Mouse (Mus musculus) stomach, embryonic 16.5 days (tissue): ENCODE measurements around the gene Ryr1. TPM values are rescaled to one million over a fixed set of nuclear protein-coding genes. Genes with fewer than 3 reads are reported as not detected.
A peak's percentile ranks its signal among the peaks of the same experiment; 100 is the strongest.

ENCODE experiments used
- microRNA counts: library from miRNA; unstranded; fragments of <30 nt; microRNA quantifications from one replicate; lab custom pipeline; 2016
- microRNA-seq: library from miRNA; unstranded; fragments of <30 nt; microRNA quantifications from one replicate; pipeline ENCODE4, GENCODE M21; 2016
- polyA plus RNA-seq: library from polyadenylated mRNA; unstranded; fragments of >200 nt; fragmentation: Nextera tagmentation; extraction: Ambion mirVana; gene quantifications from 2 replicates; pipeline ENCODE4 v1.2.1, GENCODE M21; 2015

Gene Ryr1
- polyA plus RNA-seq, 1 experiment from 2014 or later: 2.6 TPM

MicroRNA genes within 50 kb of the gene (microRNA counts, 519-probe panel; counts per million panel counts)
- 1,950 counts per million, percentile 38 among the panel's probes with 10 or more counts for microRNA mmu-miR-1963 (lab: Ali Mortazavi, UCI)

Small RNA genes within 50 kb of the gene (microRNA-seq; reads per million reads assigned to microRNA genes)
- not detected for gene Gm44408
- not detected for gene Mir1963

Other genes with a start within 250 kb of the Ryr1 start
- gene Capn12, start 243.8 kb downstream of the Ryr1 start, polyA plus RNA-seq: 0.56 and 0.59 TPM in 2 replicates
- 413 and 449 TPM in 2 replicates for gene Actn4, start 162.8 kb downstream of the Ryr1 start, polyA plus RNA-seq
- gene Eif3k, start 143.3 kb downstream of the Ryr1 start, polyA plus RNA-seq: 339 and 345 TPM in 2 replicates
- 7.9 and 8.4 TPM in 2 replicates for gene Map4k1, start 143.1 kb downstream of the Ryr1 start, polyA plus RNA-seq
- gene Rasgrp4, start 9.7 kb upstream of the Ryr1 start, polyA plus RNA-seq: 0.56 and 0.61 TPM in 2 replicates
- gene Fam98c, start 31.1 kb upstream of the Ryr1 start, polyA plus RNA-seq: 18.9 and 19.6 TPM in 2 replicates
- gene Ggn, start 45.0 kb upstream of the Ryr1 start, polyA plus RNA-seq: 0.51 and 0.56 TPM in 2 replicates
- 1.6 and 2.2 TPM in 2 replicates for gene Spred3, start 45.2 kb upstream of the Ryr1 start, polyA plus RNA-seq
- gene Psmd8, start 55.5 kb upstream of the Ryr1 start, polyA plus RNA-seq: 242 and 249 TPM in 2 replicates
- 0.41 and 0.81 TPM in 2 replicates for gene Catsperg1, start 88.9 kb upstream of the Ryr1 start, polyA plus RNA-seq
- 2.2 and 3.1 TPM in 2 replicates for gene Kcnk6, start 107.3 kb upstream of the Ryr1 start, polyA plus RNA-seq
- 89.4 and 92.2 TPM in 2 replicates for gene Yif1b, start 113.2 kb upstream of the Ryr1 start, polyA plus RNA-seq
- gene 2200002D01Rik, start 123.3 kb upstream of the Ryr1 start, polyA plus RNA-seq: 77.3 and 80.2 TPM in 2 replicates
- 399 and 413 TPM in 2 replicates for gene Spint2, start 156.7 kb upstream of the Ryr1 start, polyA plus RNA-seq
- 46.8 and 48.8 TPM in 2 replicates for gene Ppp1r14a, start 164.1 kb upstream of the Ryr1 start, polyA plus RNA-seq
- 5.3 and 5.9 TPM in 2 replicates for gene Dpf1, start 178.8 kb upstream of the Ryr1 start, polyA plus RNA-seq